Mouse (Mus musculus) adrenal gland, postnatal 0 days (tissue): ENCODE measurements around the gene Olfr62. TPM values are rescaled to one million over a fixed set of nuclear protein-coding genes. Genes with fewer than 3 reads are reported as not detected.

Experiments
- polyA plus RNA-seq: library from polyadenylated mRNA; unstranded; fragments of >200 nt; fragmentation: Nextera tagmentation; extraction: Ambion mirVana; gene quantifications from 2 replicates; pipeline ENCODE4 v1.2.1, GENCODE M21; 2015

Olfr62 gene
- polyA plus RNA-seq, result not detected in 2 replicates

GRCm38 (mm10) chr4:118658652-118659051 is at the start of gene Olfr62:
Gene Olfr62, plus strand, starts transcription at chr4:118658952.

GRCm38 (mm10) chr4:118620279-118620966 is 38.3 kb upstream of the Olfr62 start, which contains the start of the genes Cfap57 and Ebna1bp2:
Gene Cfap57, minus strand, starts transcription at chr4:118620777.
Gene Ebna1bp2, plus strand, starts transcription at chr4:118620799.

GRCm38 (mm10) chr4:118692412-118692973 is 33.7 kb downstream of the Olfr62 start, which contains the start of gene Olfr1342:
Gene Olfr1342, minus strand, starts transcription at chr4:118692756.

GRCm38 (mm10) chr4:118703223-118703622 is 44.5 kb downstream of the Olfr62 start, which contains the start of gene Olfr1341:
Gene Olfr1341, plus strand, starts transcription at chr4:118703523.

Other genes with a start within 250 kb of the Olfr62 start
- gene Szt2, start 249.7 kb upstream of the Olfr62 start, polyA plus RNA-seq, result 2.5 and 3.0 TPM in 2 replicates
- gene Med8, start 249.6 kb upstream of the Olfr62 start, polyA plus RNA-seq, result 52.4 and 78.9 TPM in 2 replicates
- gene Elovl1, start 230.9 kb upstream of the Olfr62 start, polyA plus RNA-seq, result 62.9 and 106 TPM in 2 replicates
- gene Cdc20, start 221.6 kb upstream of the Olfr62 start, polyA plus RNA-seq, result 36.8 and 46.6 TPM in 2 replicates
- 0.32 and 0.62 TPM in 2 replicates for gene Mpl, start 201.4 kb upstream of the Olfr62 start, polyA plus RNA-seq
- 12.7 and 25.6 TPM in 2 replicates for gene Tie1, start 168.9 kb upstream of the Olfr62 start, polyA plus RNA-seq
- gene 2610528J11Rik, start 132.0 kb upstream of the Olfr62 start, polyA plus RNA-seq, result 0.30 and 0.80 TPM in 2 replicates
- 0.93 and 1.2 TPM in 2 replicates for gene Tmem125, start 114.9 kb upstream of the Olfr62 start, polyA plus RNA-seq
- gene Cfap57, start 38.2 kb upstream of the Olfr62 start, polyA plus RNA-seq, result 0.12 and 0.65 TPM in 2 replicates
- gene Ebna1bp2, start 38.2 kb upstream of the Olfr62 start, polyA plus RNA-seq, result 116 TPM in 2 replicates
- gene Olfr1342, start 33.8 kb downstream of the Olfr62 start, polyA plus RNA-seq, result not detected in 2 replicates
- gene Olfr1341, start 44.6 kb downstream of the Olfr62 start, polyA plus RNA-seq, result not detected in 2 replicates
- gene Olfr1340, start 61.2 kb downstream of the Olfr62 start, polyA plus RNA-seq, result not detected in 2 replicates
- not detected in 2 replicates for gene Olfr1339, start 73.2 kb downstream of the Olfr62 start, polyA plus RNA-seq
- not detected in 2 replicates for gene Olfr1338, start 99.8 kb downstream of the Olfr62 start, polyA plus RNA-seq
- gene Olfr1337, start 123.6 kb downstream of the Olfr62 start, polyA plus RNA-seq, result not detected in 2 replicates
- gene Olfr1335, start 151.0 kb downstream of the Olfr62 start, polyA plus RNA-seq, result not detected in 2 replicates
- not detected in 2 replicates for gene Olfr1333, start 177.3 kb downstream of the Olfr62 start, polyA plus RNA-seq
- not detected in 2 replicates for gene Olfr1331, start 205.7 kb downstream of the Olfr62 start, polyA plus RNA-seq
- gene Olfr1330, start 229.6 kb downstream of the Olfr62 start, polyA plus RNA-seq, result not detected in 2 replicates